Mouse (Mus musculus): Measurements from ENCODE around the gene Plekhg3. TPM values are rescaled to one million over a fixed set of nuclear protein-coding genes. Genes with fewer than 3 reads are reported as not detected.

Plekhg3 gene
- polyA plus RNA-seq, 1 experiment from 2014 or later = 6.9 TPM

DNA sequence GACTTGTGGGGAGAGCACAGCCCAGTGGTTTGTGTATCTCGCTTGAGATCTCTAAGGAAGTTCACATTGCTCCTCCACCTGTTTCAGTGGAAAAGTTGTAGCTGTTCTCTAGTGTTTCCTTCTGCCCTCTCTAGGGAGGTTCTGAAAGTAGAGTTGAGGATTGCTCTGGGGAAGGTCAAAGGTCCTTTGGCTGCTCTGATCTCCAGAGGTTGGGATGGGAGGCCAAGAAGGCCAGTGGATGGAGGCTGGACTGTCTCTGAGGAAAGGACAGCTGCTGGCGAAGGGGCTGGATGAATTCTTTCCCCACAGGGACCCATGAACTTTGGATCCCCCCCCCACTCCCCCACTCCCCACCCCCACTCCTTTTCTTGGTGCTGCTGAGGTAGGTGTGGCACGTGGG is 23.7 kb downstream of the Plekhg3 start:
- WGBS = 89% methylated on average over 3 of the region's 3 CpGs
- Histone ChIP-seq H3K4me1 (peaks cover 23% of the 10 kb centered on the region), H3K4me2 (no peak overlapping the region)

DNA sequence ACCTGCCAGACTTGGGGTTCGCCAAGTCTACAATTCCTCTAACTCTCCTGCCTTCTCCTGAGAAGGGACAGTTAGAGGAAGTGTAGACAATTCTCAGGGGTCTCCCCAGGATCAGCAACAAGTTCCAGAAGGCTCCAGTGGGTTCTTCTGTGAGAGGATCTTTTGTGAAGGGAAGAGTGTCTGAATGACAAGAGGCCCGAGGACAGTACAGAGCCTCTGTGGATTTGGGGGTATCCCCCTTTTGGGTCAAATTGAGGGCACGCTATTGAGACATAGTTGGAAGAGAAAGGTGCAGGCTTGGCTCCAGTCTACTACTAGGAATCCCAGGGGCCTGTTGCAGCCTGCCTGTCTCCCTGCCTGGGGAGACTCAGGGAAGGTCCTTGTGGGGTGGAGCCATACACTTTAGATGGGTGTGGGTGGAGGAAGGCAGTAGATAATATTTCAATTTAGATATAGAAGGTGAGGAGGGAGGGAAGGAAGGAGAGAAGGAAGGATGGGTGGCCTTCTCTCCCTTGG is 24.2 kb downstream of the Plekhg3 start:
- Histone ChIP-seq H3K4me1 (peaks cover 23% of the 10 kb centered on the region), H3K27me3 (no peaks in the 10 kb centered on the region), H3K36me3 (no peaks in the 10 kb centered on the region), H3K4me3 (no peak overlapping the region), H3K9me3 (no peaks in the 10 kb centered on the region), H3K9ac (no peak overlapping the region), H3K27ac (no peak overlapping the region), H3K4me2 (no peak overlapping the region)
- no peak for ATAC-seq (ENCODE audit: borderline replicate concordance, extremely low read depth, low FRiP score, low TSS enrichment)
- whole genome bisulfite sequencing = 81% methylated on average over 3 of the region's 3 CpGs

More for the DNA sequence above, 23.7 kb downstream of the Plekhg3 start:
- H3K27me3 ChIP-seq = no peaks in the 10 kb centered on the region
- no peak for ATAC-seq (ENCODE audit: borderline replicate concordance, extremely low read depth, low FRiP score, low TSS enrichment)
- no peak overlapping the region for H3K9ac ChIP-seq
- no peak overlapping the region for H3K27ac ChIP-seq
- no peak overlapping the region for H3K4me3 ChIP-seq
- no peaks in the 10 kb centered on the region for H3K9me3 ChIP-seq
- H3K36me3 ChIP-seq = no peaks in the 10 kb centered on the region

DNA sequence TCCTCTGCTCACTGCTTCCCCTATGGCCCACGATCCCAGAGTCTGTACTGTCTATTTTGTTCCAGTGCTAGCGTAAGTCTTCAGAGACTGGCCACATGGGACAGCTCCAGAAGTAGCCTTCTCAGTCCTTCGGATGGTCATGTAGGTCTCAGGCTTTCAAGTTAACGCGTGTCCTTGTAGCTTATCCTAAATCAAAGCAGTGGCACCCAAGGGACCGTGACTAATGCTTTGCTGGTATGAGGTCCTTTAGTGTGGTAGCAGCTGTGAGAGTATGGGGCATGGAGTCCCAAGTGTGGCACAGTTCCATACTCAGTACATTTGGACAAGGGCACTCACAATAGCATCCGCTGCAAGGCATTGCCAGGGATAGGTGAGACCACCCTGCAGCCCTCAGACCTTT is 25.5 kb downstream of the Plekhg3 start:
- H3K4me1 ChIP-seq = peaks cover 23% of the 10 kb centered on the region
- no peak overlapping the region for H3K9ac ChIP-seq
- no peaks in the 10 kb centered on the region for H3K9me3 ChIP-seq
- no peaks in the 10 kb centered on the region for H3K27me3 ChIP-seq
- WGBS = 81% methylated on average over 7 of the region's 7 CpGs
- H3K4me3 ChIP-seq = no peak overlapping the region
- no peak overlapping the region for H3K4me2 ChIP-seq
- H3K36me3 ChIP-seq = peaks cover 5% of the 10 kb centered on the region; the same call in 1 of the 2 replicates
- no peak for ATAC-seq (ENCODE audit: borderline replicate concordance, extremely low read depth, low FRiP score, low TSS enrichment)
- no peak overlapping the region for H3K27ac ChIP-seq

DNA sequence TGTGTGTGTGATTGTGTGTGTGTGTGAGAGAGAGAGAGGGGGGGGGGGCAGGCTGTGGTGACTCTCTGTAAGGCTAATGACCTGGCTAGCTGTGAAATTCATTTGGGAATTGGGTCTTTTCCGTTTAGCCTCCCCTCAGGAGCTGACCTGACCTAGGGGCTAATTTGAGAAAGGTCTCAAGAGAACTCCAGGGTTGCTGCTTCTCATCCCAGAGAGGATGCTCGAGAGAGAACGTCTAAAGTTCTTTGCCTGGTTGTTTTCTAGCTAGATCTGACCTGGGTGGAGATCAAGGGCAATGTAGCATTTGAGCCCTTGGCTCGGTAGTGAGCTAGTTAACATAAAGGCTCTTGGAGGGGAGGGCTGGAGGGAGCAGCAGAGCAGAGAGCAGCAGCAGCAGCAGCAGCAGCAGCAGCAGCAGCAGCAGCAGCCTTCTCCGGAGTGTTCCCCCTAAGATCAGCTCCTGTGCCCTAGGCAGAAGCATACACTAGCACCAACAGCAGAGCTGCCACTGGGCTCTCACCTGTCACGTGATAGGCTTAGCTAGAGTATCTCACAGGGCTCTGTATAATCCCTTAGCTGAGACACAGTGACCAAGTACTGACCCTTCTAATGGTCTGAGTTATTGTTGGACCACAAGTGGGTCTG is 26.2 kb downstream of the Plekhg3 start:
- ATAC-seq (ENCODE audit: borderline replicate concordance, extremely low read depth, low FRiP score, low TSS enrichment) = no peak
- Histone ChIP-seq H3K27ac (no peak overlapping the region), H3K36me3 (peaks cover 5% of the 10 kb centered on the region; the same call in 1 of the 2 replicates), H3K9ac (no peak overlapping the region), H3K27me3 (no peaks in the 10 kb centered on the region), H3K4me3 (no peak overlapping the region), H3K9me3 (no peaks in the 10 kb centered on the region), H3K4me1 (peaks cover 17% of the 10 kb centered on the region), H3K4me2 (no peak overlapping the region)
- 22% methylated on average over 6 of the region's 6 CpGs for WGBS

DNA sequence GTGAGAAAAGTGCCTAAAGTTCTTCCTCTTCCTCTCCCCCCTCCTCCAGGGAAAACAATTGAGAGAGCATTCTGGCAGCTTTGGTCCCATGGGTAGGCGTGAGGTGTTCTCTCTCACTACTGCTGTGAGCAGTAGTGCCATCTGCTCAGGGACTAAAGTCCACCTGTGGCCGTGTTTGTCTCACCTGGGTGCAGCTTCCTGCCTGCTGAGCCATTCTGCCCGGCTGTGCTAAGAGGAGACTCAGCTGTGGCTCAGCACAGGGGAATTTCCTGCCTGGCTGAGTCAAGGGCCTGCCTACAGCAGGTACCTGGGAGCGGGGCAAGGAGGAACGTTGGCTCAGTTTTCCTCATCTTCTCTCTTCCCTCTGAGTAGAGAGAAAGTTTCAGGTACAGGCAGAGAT is 27.5 kb downstream of the Plekhg3 start:
- H3K27me3 ChIP-seq = no peaks in the 10 kb centered on the region
- no peak overlapping the region for H3K27ac ChIP-seq
- 44% methylated on average over 5 of the region's 5 CpGs for WGBS
- H3K9ac ChIP-seq = no peak overlapping the region
- H3K4me1 ChIP-seq = peaks cover 9% of the 10 kb centered on the region
- H3K4me2 ChIP-seq = no peak overlapping the region
- H3K9me3 ChIP-seq = no peaks in the 10 kb centered on the region
- no peak for ATAC-seq (ENCODE audit: borderline replicate concordance, extremely low read depth, low FRiP score, low TSS enrichment)
- H3K4me3 ChIP-seq = no peak overlapping the region
- peaks cover 5% of the 10 kb centered on the region; the same call in 1 of the 2 replicates for H3K36me3 ChIP-seq

DNA sequence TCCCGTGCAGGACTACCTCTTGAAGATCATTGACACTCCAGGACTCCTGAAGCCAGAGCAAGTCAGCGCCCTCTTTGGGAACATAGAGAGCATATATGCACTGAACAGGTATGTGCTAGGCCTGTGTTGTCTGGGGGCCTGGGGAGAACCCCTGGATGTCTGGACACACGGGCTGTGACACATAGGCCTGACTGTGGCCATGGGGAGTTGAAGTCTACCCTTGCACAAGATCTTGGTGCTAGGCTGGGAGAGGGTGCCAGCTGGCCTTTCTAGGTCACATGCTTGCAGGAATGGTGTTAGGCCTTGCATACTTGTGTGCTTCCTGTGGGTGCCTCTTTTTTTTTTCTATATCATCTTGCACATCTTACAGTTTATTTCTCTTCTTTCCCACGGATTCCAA is 31.5 kb downstream of the Plekhg3 start:
- no peak for ATAC-seq (ENCODE audit: borderline replicate concordance, extremely low read depth, low FRiP score, low TSS enrichment)
- Histone ChIP-seq H3K9ac (no peak overlapping the region), H3K36me3 (peaks cover 26% of the 10 kb centered on the region), H3K4me2 (no peak overlapping the region), H3K9me3 (no peaks in the 10 kb centered on the region), H3K4me3 (no peak overlapping the region), H3K4me1 (no peaks in the 10 kb centered on the region), H3K27ac (no peak overlapping the region), H3K27me3 (no peaks in the 10 kb centered on the region)
- 72% methylated on average over 4 of the region's 4 CpGs for WGBS

DNA sequence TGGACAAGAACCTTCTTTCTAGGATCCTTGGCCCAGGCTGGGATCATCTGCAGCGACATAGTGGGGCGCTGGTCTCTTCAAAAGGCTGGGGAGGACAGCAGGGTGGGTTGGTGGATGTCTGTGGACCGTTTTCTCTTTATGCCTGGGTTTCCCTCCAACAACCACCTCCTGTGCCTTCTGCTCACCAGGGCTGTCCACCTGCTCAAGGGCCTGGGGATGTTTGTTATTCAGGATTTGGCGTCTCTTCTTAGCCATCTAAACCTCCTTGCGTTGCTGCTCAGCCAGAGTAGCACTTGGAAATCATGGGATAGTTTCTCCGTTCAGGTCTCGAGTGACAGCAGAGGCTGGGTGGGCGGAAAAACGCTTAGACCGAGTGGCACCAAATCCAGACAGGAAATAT is 35.6 kb downstream of the Plekhg3 start:
- Histone ChIP-seq H3K27me3 (no peaks in the 10 kb centered on the region), H3K4me2 (no peak overlapping the region), H3K9ac (no peak overlapping the region), H3K9me3 (no peaks in the 10 kb centered on the region), H3K4me1 (peaks cover 9% of the 10 kb centered on the region), H3K36me3 (peaks cover 26% of the 10 kb centered on the region), H3K27ac (no peak overlapping the region), H3K4me3 (no peak overlapping the region)
- no peak for ATAC-seq (ENCODE audit: borderline replicate concordance, extremely low read depth, low FRiP score, low TSS enrichment)
- WGBS = 83% methylated on average over 10 of the region's 10 CpGs

DNA sequence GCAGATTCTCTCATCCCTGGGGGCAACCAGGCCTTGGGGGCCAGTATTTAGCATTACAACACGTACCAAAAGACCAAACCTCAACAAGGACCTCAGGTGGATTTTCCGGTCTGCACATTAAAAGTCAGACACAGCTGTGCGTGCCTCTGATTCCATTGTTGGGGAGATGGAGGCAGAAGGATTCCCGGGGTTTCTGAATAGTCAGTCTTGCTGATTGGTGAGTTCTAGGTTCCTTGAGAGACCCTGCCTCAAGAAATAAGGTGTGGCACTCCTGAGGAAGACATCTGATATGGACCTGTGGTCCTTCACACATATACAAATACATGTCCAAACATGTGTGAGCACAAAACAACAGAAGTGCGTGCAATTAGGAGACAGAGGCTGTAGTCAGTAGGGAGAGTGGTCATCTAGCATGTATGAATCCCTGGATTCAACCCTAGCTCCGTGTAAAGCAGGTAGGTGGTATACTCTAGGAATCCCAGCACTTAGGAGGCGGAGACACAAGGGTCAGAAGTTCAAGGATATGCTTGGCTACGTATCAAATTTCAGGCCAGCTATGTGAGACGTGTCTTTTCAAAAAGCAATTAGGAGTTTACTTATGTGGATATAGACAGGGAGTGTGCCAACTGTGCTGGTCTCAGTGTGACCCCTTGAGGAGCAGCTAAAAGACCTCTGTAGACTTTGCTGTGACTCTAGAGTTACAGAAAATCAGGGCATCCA is 39.7 kb downstream of the Plekhg3 start:
- no peaks in the 10 kb centered on the region for H3K27me3 ChIP-seq
- H3K9me3 ChIP-seq = no peaks in the 10 kb centered on the region
- WGBS = 59% methylated on average over 9 of the region's 9 CpGs
- H3K36me3 ChIP-seq = peaks cover 17% of the 10 kb centered on the region
- no peak overlapping the region for H3K27ac ChIP-seq
- H3K4me3 ChIP-seq = no peak overlapping the region
- H3K9ac ChIP-seq = no peak overlapping the region
- ATAC-seq (ENCODE audit: borderline replicate concordance, extremely low read depth, low FRiP score, low TSS enrichment) = no peak
- no peak overlapping the region for H3K4me2 ChIP-seq
- H3K4me1 ChIP-seq = peaks cover 9% of the 10 kb centered on the region

DNA sequence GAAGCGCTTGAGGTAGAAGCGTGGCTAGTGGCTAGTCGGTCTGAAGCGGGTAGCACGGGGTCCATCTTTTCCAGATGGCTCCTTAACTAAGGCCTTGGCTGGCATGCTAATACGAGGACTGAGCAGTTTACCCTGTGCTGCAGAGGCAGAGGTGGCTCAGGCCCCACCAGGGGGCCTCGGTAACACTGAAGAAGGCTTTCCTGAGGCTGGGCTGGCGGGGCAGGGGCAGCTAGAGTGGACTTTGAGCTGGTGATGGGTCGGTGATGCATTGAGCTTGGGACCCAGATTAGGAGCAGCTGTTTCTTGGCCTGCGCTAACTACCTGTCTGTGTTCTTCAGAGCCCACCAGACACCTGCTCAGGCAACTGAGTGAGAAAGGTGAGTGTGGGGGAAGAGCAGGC is 40.6 kb downstream of the Plekhg3 start:
- Histone ChIP-seq H3K4me3 (no peak overlapping the region), H3K27ac (no peak overlapping the region), H3K9me3 (no peaks in the 10 kb centered on the region), H3K36me3 (peaks cover 17% of the 10 kb centered on the region), H3K27me3 (no peaks in the 10 kb centered on the region), H3K9ac (no peak overlapping the region), H3K4me2 (no peak overlapping the region), H3K4me1 (peaks cover 9% of the 10 kb centered on the region)
- no peak for ATAC-seq (ENCODE audit: borderline replicate concordance, extremely low read depth, low FRiP score, low TSS enrichment)
- 82% methylated on average over 10 of the region's 10 CpGs for WGBS

DNA sequence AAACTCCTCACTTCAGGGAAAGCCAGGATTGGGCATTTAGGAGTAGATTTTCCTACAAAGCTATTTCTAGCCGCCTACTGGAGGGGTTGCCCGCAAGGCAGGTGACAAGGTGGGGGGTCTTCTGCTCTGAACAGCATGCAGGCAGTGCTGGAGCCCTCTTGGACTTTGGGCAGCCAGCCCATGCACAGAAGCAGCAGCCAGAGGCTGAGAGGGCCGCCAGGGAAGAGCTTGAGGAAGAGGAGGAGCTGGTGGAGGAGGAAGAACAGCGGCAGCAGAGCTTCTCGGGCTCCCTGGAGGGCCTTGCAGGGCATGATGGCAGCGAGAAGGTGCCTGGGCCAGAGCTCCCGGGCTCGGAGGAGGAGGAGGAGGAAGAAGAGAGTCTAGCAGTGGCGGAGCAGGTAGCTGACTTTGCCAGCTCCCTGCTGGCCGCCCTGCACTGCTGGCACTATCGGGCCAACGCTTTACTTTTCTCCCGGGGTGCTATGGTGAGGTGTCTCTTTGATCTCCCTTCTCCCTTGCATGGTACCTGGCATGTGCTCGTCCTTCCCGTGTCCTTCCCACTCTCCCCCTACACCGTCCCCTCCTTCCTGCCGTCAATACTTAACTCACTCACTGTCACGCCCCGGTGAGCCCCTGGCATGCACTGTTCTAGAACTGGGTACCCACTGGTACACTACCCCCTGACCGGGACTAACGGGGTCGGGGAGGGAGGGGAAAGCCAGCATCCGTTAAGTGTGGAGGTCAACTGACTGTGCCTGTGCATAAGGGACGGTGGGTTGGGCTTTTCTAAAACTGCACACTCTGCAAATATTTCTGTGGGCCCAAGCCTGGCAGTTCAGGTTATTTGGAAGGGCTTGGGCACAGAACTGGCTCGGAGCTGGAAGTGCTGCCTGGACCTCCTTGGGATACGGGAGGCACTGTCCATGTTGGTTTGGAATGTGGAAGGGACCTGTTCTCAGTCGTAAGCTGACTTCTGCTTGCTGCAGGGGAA is 41.9 kb downstream of the Plekhg3 start:
- Histone ChIP-seq H3K27ac (no peak overlapping the region), H3K4me2 (no peak overlapping the region), H3K9me3 (no peaks in the 10 kb centered on the region), H3K27me3 (no peaks in the 10 kb centered on the region), H3K9ac (no peak overlapping the region), H3K4me3 (no peak overlapping the region), H3K36me3 (peaks cover 24% of the 10 kb centered on the region), H3K4me1 (peaks cover 9% of the 10 kb centered on the region)
- ATAC-seq (ENCODE audit: borderline replicate concordance, extremely low read depth, low FRiP score, low TSS enrichment) = no peak
- whole genome bisulfite sequencing = 71% methylated on average over 27 of the region's 27 CpGs

DNA sequence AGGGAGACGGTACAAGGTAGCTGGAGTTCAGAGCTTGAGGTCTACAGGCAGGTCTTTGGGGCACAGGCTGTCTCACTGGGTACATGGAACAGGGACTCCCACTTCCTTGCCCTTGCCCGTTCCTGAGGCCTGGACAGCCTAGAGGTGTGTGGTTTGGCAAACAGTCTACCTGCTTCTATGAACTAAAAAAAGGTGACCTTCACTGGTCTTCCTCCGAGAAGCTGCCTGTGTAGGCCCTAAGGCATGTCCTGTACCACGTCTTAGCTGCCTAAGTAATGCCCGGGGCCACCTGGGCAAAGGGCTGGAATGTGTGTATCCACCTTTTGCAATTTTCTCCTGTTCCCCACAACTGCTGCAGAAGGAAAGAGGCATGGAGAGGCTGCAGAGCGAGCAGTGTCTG is 42.7 kb downstream of the Plekhg3 start:
- Histone ChIP-seq H3K4me1 (peaks cover 9% of the 10 kb centered on the region), H3K36me3 (peaks cover 28% of the 10 kb centered on the region), H3K9ac (no peak overlapping the region), H3K9me3 (no peaks in the 10 kb centered on the region), H3K27ac (no peak overlapping the region), H3K4me2 (no peak overlapping the region), H3K27me3 (no peaks in the 10 kb centered on the region), H3K4me3 (no peak overlapping the region)
- no peak for ATAC-seq (ENCODE audit: borderline replicate concordance, extremely low read depth, low FRiP score, low TSS enrichment)
- 88% methylated on average over 6 of the region's 6 CpGs for WGBS

Measured in lung, embryonic 15.5 days (tissue).